23 mouse cellular contexts compared by ENCODE assay signal in genomic region chr17:48973394-48973793, GRCm38 (mm10). TPM values are rescaled to one million over a fixed set of nuclear protein-coding genes. Genes with fewer than 3 reads are reported as not detected.
DNase-seq lines count a peak whose midpoint lies in the region; ATAC-seq and TF ChIP-seq lines count a peak whose summit lies in the region.
"Had no signal": no experiment of that assay in that cellular context is flagged by ENCODE, and none has a peak within 500 bp of the region (broad histone marks: within the 10 kb centered on the region; RNA-seq: fewer than 3 reads in every experiment).

No protein-coding gene starts in this region.

- DNase-seq in forebrain, embryonic 10.5 days (ENCODE audit: extremely low spot score, low spot score): no peak
- no peak for DNase-seq in ES-E14 (ENCODE audit: low read depth, low spot score)
- DNase-seq in limb, embryonic 10.5 days (ENCODE audit: low spot score): no peak
- no peak for DNase-seq in forebrain, embryonic 14.5 days (ENCODE audit: low spot score)
- no peak for DNase-seq in layer of hippocampus, adult 8-10 months (ENCODE audit: low spot score in 2 of 2)
- DNase-seq: adrenal gland, adult 8-10 months; adrenal gland, postnatal 25 days; cerebellum, adult 11-12 months; cerebellum, adult 9-10 months; cerebellum, postnatal 14 days; gastrocnemius, adult 2 months; gastrocnemius, postnatal 14 days; heart, adult 11 months had no signal

- in situ Hi-C loops in ES-E14 (cut with MboI; ENCODE audit: low sequenced_read_pairs in 2 of 2, unreplicated experiment in 2 of 2): no loop called here

- H3K27me3 ChIP-seq in forebrain, embryonic 10.5 days (ENCODE audit: poor library complexity, severe bottlenecking): peaks cover 13% of the 10 kb centered on the region
- H3K27me3 ChIP-seq in forebrain, embryonic 15.5 days: no peaks in the 10 kb centered on the region
- peaks cover 4% of the 10 kb centered on the region; the same call in 1 of the 2 replicates for H3K27me3 ChIP-seq in E14TG2a.4 (ENCODE audit: insufficient read depth, low read length)
- no peaks in the 10 kb centered on the region for H3K27me3 ChIP-seq in limb, embryonic 10.5 days (ENCODE audit: low read depth, poor library complexity, severe bottlenecking)
- H3K27me3 ChIP-seq in forebrain, embryonic 14.5 days (replicated peaks; ENCODE audit: control insufficient read depth, insufficient read depth, low read length): no peaks in the 10 kb centered on the region
- H3K27me3 ChIP-seq: hindbrain, embryonic 12.5 days; hindbrain, embryonic 15.5 days; Patski had no signal

- H3K36me3 ChIP-seq in forebrain, embryonic 10.5 days (replicated peaks): no peaks in the 10 kb centered on the region
- H3K36me3 ChIP-seq in forebrain, embryonic 15.5 days: no peaks in the 10 kb centered on the region
- H3K36me3 ChIP-seq in E14TG2a.4 (ENCODE audit: insufficient read depth, low read length) (no peaks in the 10 kb centered on the region), ES-E14 (ENCODE audit: control insufficient read depth, insufficient read depth, low read length, poor library complexity, severe bottlenecking) (no peaks in the 10 kb centered on the region)
- H3K36me3 ChIP-seq in limb, embryonic 10.5 days: no peaks in the 10 kb centered on the region
- H3K36me3 ChIP-seq in forebrain, embryonic 14.5 days (ENCODE audit: control insufficient read depth, insufficient read depth, low read length): no peaks in the 10 kb centered on the region
- H3K36me3 ChIP-seq: G1E; hindbrain, embryonic 12.5 days; hindbrain, embryonic 15.5 days had no signal

- 7% methylated on average over 3 of the region's 3 CpGs for WGBS in forebrain, embryonic 10.5 days
- 10% methylated on average over 3 of the region's 3 CpGs for WGBS in forebrain, embryonic 15.5 days
- 23% methylated on average over 3 of the region's 3 CpGs for WGBS in limb, embryonic 10.5 days
- WGBS in forebrain, embryonic 14.5 days: 0% methylated on average over 3 of the region's 3 CpGs

- H3K9ac ChIP-seq in forebrain, embryonic 15.5 days (replicated peaks): no peak overlapping the region
- H3K9ac ChIP-seq in ES-E14 (ENCODE audit: insufficient read depth, low read depth, low read length, poor library complexity, severe bottlenecking): no peak overlapping the region
- H3K9ac ChIP-seq in forebrain, embryonic 14.5 days (ENCODE audit: low read length): no peak overlapping the region
- H3K9ac ChIP-seq: hindbrain, embryonic 12.5 days; hindbrain, embryonic 15.5 days had no signal

- no peak overlapping the region for H3K4me2 ChIP-seq in forebrain, embryonic 15.5 days (replicated peaks)
- H3K4me2 ChIP-seq in forebrain, embryonic 14.5 days (ENCODE audit: low read length): no peak overlapping the region
- H3K4me2 ChIP-seq: heart, embryonic 11.5 days; hindbrain, embryonic 12.5 days; hindbrain, embryonic 15.5 days had no signal

- no peak overlapping the region for H3K4me3 ChIP-seq in forebrain, embryonic 10.5 days
- H3K4me3 ChIP-seq in forebrain, embryonic 15.5 days: no peak overlapping the region
- H3K4me3 ChIP-seq in E14TG2a.4 (replicated peaks; ENCODE audit: low read length) (peak overlapping the region; percentile 5; the same call in 1 of the 2 replicates), ES-E14 (ENCODE audit: insufficient read depth in 1 of 2, low read depth in 1 of 2, low read length in 2 of 2, poor library complexity in 1 of 2, severe bottlenecking in 1 of 2) (no peak overlapping the region)
- no peak overlapping the region for H3K4me3 ChIP-seq in limb, embryonic 10.5 days
- no peak overlapping the region for H3K4me3 ChIP-seq in forebrain, embryonic 14.5 days (ENCODE audit: low read depth, low read length)
- H3K4me3 ChIP-seq: gastrocnemius, adult 2 months; hindbrain, embryonic 12.5 days; hindbrain, embryonic 15.5 days had no signal

- no peak for TF ChIP-seq CTCF in E14TG2a.4 (conservative IDR thresholded peaks at IDR 0.05; ENCODE audit: low read length)

- peaks cover 86% of the 10 kb centered on the region for H3K4me1 ChIP-seq in forebrain, embryonic 10.5 days
- peaks cover 57% of the 10 kb centered on the region for H3K4me1 ChIP-seq in forebrain, embryonic 15.5 days
- H3K4me1 ChIP-seq in E14TG2a.4 (replicated peaks; ENCODE audit: low read depth, low read length) (peaks cover 52% of the 10 kb centered on the region), ES-E14 (ENCODE audit: control insufficient read depth in 2 of 2, insufficient read depth in 2 of 2, low read length in 2 of 2, poor library complexity in 1 of 2) (peaks cover 4 to 25% of the 10 kb centered on the region in 2 experiments; a peak in 3 of 4 replicates)
- H3K4me1 ChIP-seq in limb, embryonic 10.5 days: peaks cover 63% of the 10 kb centered on the region
- peaks cover 40% of the 10 kb centered on the region for H3K4me1 ChIP-seq in forebrain, embryonic 14.5 days (ENCODE audit: control insufficient read depth, insufficient read depth, low read length)

- 0 out of 2 replicates have a peak overlapping the region, but pooled peaks have one; percentile 40 for H3K27ac ChIP-seq in forebrain, embryonic 10.5 days
- H3K27ac ChIP-seq in forebrain, embryonic 15.5 days (replicated peaks): no peak overlapping the region
- H3K27ac ChIP-seq in ES-E14 (ENCODE audit: insufficient read depth, low read depth, low read length, poor library complexity, severe bottlenecking): no peak overlapping the region
- H3K27ac ChIP-seq in limb, embryonic 10.5 days: peak overlapping the region; percentile 56; the same call in 1 of the 2 replicates
- H3K27ac ChIP-seq in forebrain, embryonic 14.5 days (ENCODE audit: low read depth, low read length): no peak overlapping the region
- H3K27ac ChIP-seq: gastrocnemius, adult 2 months; hindbrain, embryonic 12.5 days; hindbrain, embryonic 15.5 days had no signal

- no peaks in the 10 kb centered on the region for H3K9me3 ChIP-seq in forebrain, embryonic 10.5 days
- H3K9me3 ChIP-seq in forebrain, embryonic 15.5 days: no peaks in the 10 kb centered on the region
- no peaks in the 10 kb centered on the region for H3K9me3 ChIP-seq in E14TG2a.4 (ENCODE audit: low read length)
- H3K9me3 ChIP-seq in ES-E14 (ENCODE audit: control insufficient read depth, insufficient read depth, low read depth, low read length): no peaks in the 10 kb centered on the region
- no peaks in the 10 kb centered on the region for H3K9me3 ChIP-seq in limb, embryonic 10.5 days (replicated peaks)
- no peaks in the 10 kb centered on the region for H3K9me3 ChIP-seq in forebrain, embryonic 14.5 days (replicated peaks; ENCODE audit: control insufficient read depth, low read length)
- H3K9me3 ChIP-seq: hindbrain, embryonic 12.5 days; hindbrain, embryonic 15.5 days had no signal

- ATAC-seq in forebrain, embryonic 15.5 days (replicated peaks): no peak
- ATAC-seq in forebrain, embryonic 14.5 days: no peak
- ATAC-seq: activated CD4-positive, CD25-positive, alpha-beta regulatory T cell, adult 4 months; forebrain, embryonic 16.5 days; Patski had no signal

TF ChIP-seq in ES-E14, 5 proteins besides CTCF, POLR2A, EP300 and RAD21:
- peak; percentile 40; the same call in 1 of the 2 replicates for TF ChIP-seq ZNF384 (IDR thresholded peaks at IDR 0.05; ENCODE audit: low read depth, low read length)
- TF ChIP-seq ZC3H11A (IDR thresholded peaks at IDR 0.05; ENCODE audit: borderline replicate concordance, low read depth, low read length): no peak
- no peak for TF ChIP-seq HCFC1 (IDR thresholded peaks at IDR 0.05; ENCODE audit: borderline replicate concordance, insufficient read depth, low read length)

RNA-seq across cellular contexts. Expression of gene Lrfn2, which starts 41.2 kb away (rescaled TPM):
- polyA plus RNA-seq in forebrain, embryonic 10.5 days (2016; fragmentation: Nextera tagmentation; extraction: Ambion mirVana): 0.84 and 1.2 TPM in 2 replicates
- 8.7 and 8.9 TPM in 2 replicates for polyA plus RNA-seq in forebrain, embryonic 15.5 days (2015; fragmentation: Nextera tagmentation; extraction: Ambion mirVana)
- total RNA-seq in ES-E14 (2012; rRNA removed): 0.11 and 0.13 TPM in 2 replicates
- 0.10 TPM in 1 of 2 replicates, not detected in the other for polyA plus RNA-seq in limb, embryonic 10.5 days (2016; fragmentation: Nextera tagmentation; extraction: Ambion mirVana)
- 3.5 and 5.2 TPM in 2 replicates for polyA plus RNA-seq in forebrain, embryonic 14.5 days (2014; fragmentation: Nextera tagmentation; extraction: Ambion mirVana)
- total RNA-seq in layer of hippocampus, adult 8-10 months (2022): 10 to 100 TPM; 34.9 to 42.6 (median 36.9) TPM
- total RNA-seq: hematopoietic stem cell, adult 5-6 weeks had no signal
- polyA plus RNA-seq: activated CD4-positive, CD25-positive, alpha-beta regulatory T cell, adult 4 months; G1E; heart, embryonic 11.5 days; Patski had no signal

Comparison
In these comparisons a context has a peak if more than half of its experiments do, and no peak if none do; other contexts are left out.
1. H3K27ac ChIP-seq: peak in forebrain, embryonic 10.5 days (single experiment) and limb, embryonic 10.5 days (single experiment); none in forebrain, embryonic 15.5 days (single experiment), ES-E14 (single experiment) and forebrain, embryonic 14.5 days (single experiment).